In genomic region chr7:58730201-58730600, GRCm38 (mm10) we compare ENCODE assay signal across 9 mouse cellular contexts.
DNase-seq lines count a peak whose midpoint lies in the region; ATAC-seq lines count a peak whose summit lies in the region.
"Had no signal": no experiment of that assay in that cellular context is flagged by ENCODE, and none has a peak within 500 bp of the region (broad histone marks: within the 10 kb centered on the region; RNA-seq: fewer than 3 reads in every experiment).

No protein-coding gene starts in this region.

- WGBS in heart, embryonic 10.5 days = 25% methylated on average over 8 of the region's 8 CpGs
- WGBS in embryonic facial prominence, embryonic 11.5 days = 50% methylated on average over 8 of the region's 8 CpGs

- H3K36me3 ChIP-seq in heart, embryonic 10.5 days = no peaks in the 10 kb centered on the region
- H3K36me3 ChIP-seq in embryonic facial prominence, embryonic 11.5 days (replicated peaks; ENCODE audit: control insufficient read depth, insufficient read depth, low read depth, low read length) = no peaks in the 10 kb centered on the region
- H3K36me3 ChIP-seq: neural tube, embryonic 12.5 days had no signal

- peak; percentile 36 for DNase-seq in heart, adult 9 months (ENCODE audit: low spot score in 2 of 2)
- no peak for DNase-seq in heart, embryonic 10.5 days (ENCODE audit: low spot score)
- peak; percentile 13 for DNase-seq in adipocyte (ENCODE audit: low spot score)
- DNase-seq in embryonic facial prominence, embryonic 11.5 days (ENCODE audit: low spot score) = peak; percentile 14
- DNase-seq in left cerebral cortex, adult 8-10 months (ENCODE audit: low spot score in 2 of 2) = peak; percentile 16 to 86
- DNase-seq in thymus, postnatal 14 days = peak; percentile 69
- DNase-seq in B cell, adult 2 months = no peak
- DNase-seq in kidney, adult 9 months = no peak

- no peak overlapping the region for H3K4me2 ChIP-seq in embryonic facial prominence, embryonic 11.5 days (ENCODE audit: low read depth, low read length)
- H3K4me2 ChIP-seq: neural tube, embryonic 12.5 days had no signal

- no peak overlapping the region for H3K9ac ChIP-seq in embryonic facial prominence, embryonic 11.5 days (replicated peaks; ENCODE audit: low read length)
- H3K9ac ChIP-seq: neural tube, embryonic 12.5 days had no signal

- no peak overlapping the region for H3K27ac ChIP-seq in heart, embryonic 10.5 days
- H3K27ac ChIP-seq in embryonic facial prominence, embryonic 11.5 days (replicated peaks; ENCODE audit: low read depth, low read length) = no peak overlapping the region
- H3K27ac ChIP-seq: neural tube, embryonic 12.5 days had no signal

- no peak for ATAC-seq in embryonic facial prominence, embryonic 11.5 days (replicated peaks; ENCODE audit: insufficient number of reproducible peaks, low FRiP score, low TSS enrichment, low read depth)

- H3K27me3 ChIP-seq in heart, embryonic 10.5 days (ENCODE audit: insufficient read depth, poor library complexity, severe bottlenecking) = no peaks in the 10 kb centered on the region
- no peaks in the 10 kb centered on the region for H3K27me3 ChIP-seq in embryonic facial prominence, embryonic 11.5 days (ENCODE audit: control insufficient read depth, insufficient read depth, low read length)
- H3K27me3 ChIP-seq: neural tube, embryonic 12.5 days had no signal

- H3K4me3 ChIP-seq in heart, embryonic 10.5 days = no peak overlapping the region
- no peak overlapping the region for H3K4me3 ChIP-seq in embryonic facial prominence, embryonic 11.5 days (ENCODE audit: low read depth, low read length)
- H3K4me3 ChIP-seq: neural tube, embryonic 12.5 days had no signal

- peaks cover 36% of the 10 kb centered on the region for H3K4me1 ChIP-seq in heart, embryonic 10.5 days
- H3K4me1 ChIP-seq in embryonic facial prominence, embryonic 11.5 days (ENCODE audit: control insufficient read depth, insufficient read depth, low read length) = no peaks in the 10 kb centered on the region
- H3K4me1 ChIP-seq: neural tube, embryonic 12.5 days had no signal

- H3K9me3 ChIP-seq in heart, embryonic 10.5 days = no peaks in the 10 kb centered on the region
- H3K9me3 ChIP-seq in embryonic facial prominence, embryonic 11.5 days (replicated peaks; ENCODE audit: control insufficient read depth, low read length) = no peaks in the 10 kb centered on the region
- H3K9me3 ChIP-seq: neural tube, embryonic 12.5 days had no signal

Comparison
In these comparisons a context has a peak if more than half of its experiments do, and no peak if none do; other contexts are left out.
1. DNase-seq: peak in heart, adult 9 months (2 of 2), adipocyte (single experiment), embryonic facial prominence, embryonic 11.5 days (single experiment), left cerebral cortex, adult 8-10 months (2 of 2) and thymus, postnatal 14 days (single experiment); none in heart, embryonic 10.5 days (single experiment), B cell, adult 2 months (0 of 2) and kidney, adult 9 months (single experiment).